Mouse (Mus musculus): ENCODE data around the gene Lrrc75b.
A peak's percentile ranks its signal among the peaks of the same experiment; 100 is the strongest.
"Not testable (repeated sequence)": the region's sequence is repeated elsewhere in the genome, so short reads cannot be mapped to it uniquely, and the experiment has no call there.

Lrrc75b gene

GRCm38 (mm10) chr10:75566765-75567164, 6.6 kb upstream of the Lrrc75b start:
- not testable (repeated sequence) for DNase-seq

GRCm38 (mm10) chr10:75566321-75566720, 6.2 kb upstream of the Lrrc75b start:
- no peak for DNase-seq

GRCm38 (mm10) chr10:75565906-75566305, 5.8 kb upstream of the Lrrc75b start:
- DNase-seq = no peak

- DNase-seq = no peak
Observed at GRCm38 (mm10) chr10:75565436-75565835, 5.3 kb upstream of the Lrrc75b start.

GRCm38 (mm10) chr10:75564687-75565265, 4.6 kb upstream of the Lrrc75b start:
- DNase-seq = no peak

- DNase-seq = no peak
Observed at GRCm38 (mm10) chr10:75562596-75562995, 2.5 kb upstream of the Lrrc75b start.

GRCm38 (mm10) chr10:75561071-75561654, 1.0 kb upstream of the Lrrc75b start, which contains the start of gene Ggt1:
Ggt1 (plus strand) TSS chr10:75561604.
- no peak for DNase-seq

GRCm38 (mm10) chr10:75560549-75560899, 394 bp upstream of the Lrrc75b start:
- no peak for DNase-seq

- no peak for DNase-seq
Observed at GRCm38 (mm10) chr10:75559041-75559675, 972 bp downstream of the Lrrc75b start.

- no peak for DNase-seq
Observed at GRCm38 (mm10) chr10:75558515-75558914, 1.6 kb downstream of the Lrrc75b start.

- DNase-seq = peak; percentile 82
Observed at GRCm38 (mm10) chr10:75556026-75556425, 4.1 kb downstream of the Lrrc75b start.

GRCm38 (mm10) chr10:75555557-75555956, 4.6 kb downstream of the Lrrc75b start:
- no peak for DNase-seq

- no peak for DNase-seq
Observed at GRCm38 (mm10) chr10:75554090-75554489, 6.0 kb downstream of the Lrrc75b start.

- DNase-seq = no peak
Observed at GRCm38 (mm10) chr10:75552701-75553450, 7.3 kb downstream of the Lrrc75b start.

- no peak for DNase-seq
Observed at GRCm38 (mm10) chr10:75552106-75552505, 8.0 kb downstream of the Lrrc75b start.

GRCm38 (mm10) chr10:75551175-75551574, 9.0 kb downstream of the Lrrc75b start:
- DNase-seq = no peak

GRCm38 (mm10) chr10:75549886-75550285, 10.2 kb downstream of the Lrrc75b start:
- no peak for DNase-seq

GRCm38 (mm10) chr10:75548486-75548885, 11.6 kb downstream of the Lrrc75b start:
- DNase-seq = no peak

- no peak for DNase-seq
Observed at GRCm38 (mm10) chr10:75547901-75548300, 12.2 kb downstream of the Lrrc75b start.

- no peak for DNase-seq
Observed at GRCm38 (mm10) chr10:75536123-75536522, 24.0 kb downstream of the Lrrc75b start.

GRCm38 (mm10) chr10:75535423-75535822, 24.7 kb downstream of the Lrrc75b start:
- no peak for DNase-seq

- DNase-seq = no peak
Observed at GRCm38 (mm10) chr10:75534934-75535333, 25.2 kb downstream of the Lrrc75b start.

GRCm38 (mm10) chr10:75534216-75534615, 25.9 kb downstream of the Lrrc75b start:
- no peak for DNase-seq
